23 mouse cellular contexts compared by ENCODE assay signal in genomic region chr3:50879595-50879994, GRCm38 (mm10).
DNase-seq lines count a peak whose midpoint lies in the region; ATAC-seq and TF ChIP-seq lines count a peak whose summit lies in the region.
"Had no signal": no experiment of that assay in that cellular context is flagged by ENCODE, and none has a peak within 500 bp of the region (broad histone marks: within the 10 kb centered on the region; RNA-seq: fewer than 3 reads in every experiment).

No protein-coding gene starts in this region.

- no peak for TF ChIP-seq CTCF in liver, embryonic 14.5 days (IDR thresholded peaks at IDR 0.05; ENCODE audit: low read depth)
- TF ChIP-seq CTCF in MEL (IDR thresholded peaks at IDR 0.05 in 2 of 3, conservative IDR thresholded peaks at IDR 0.05 in 1 of 3; ENCODE audit: control insufficient read depth in 1 of 3, insufficient read depth in 1 of 3, low read depth in 2 of 3, low read length in 3 of 3, poor library complexity in 1 of 3, severe bottlenecking in 1 of 3), result no peak

- no peak overlapping the region for H3K4me2 ChIP-seq in heart, embryonic 11.5 days
- H3K4me2 ChIP-seq in liver, embryonic 14.5 days (ENCODE audit: low read depth), result no peak overlapping the region
- no peak overlapping the region; the same call in 1 of the 2 replicates for H3K4me2 ChIP-seq in liver, embryonic 11.5 days
- H3K4me2 ChIP-seq: embryonic facial prominence, embryonic 15.5 days; heart, embryonic 15.5 days; hindbrain, embryonic 14.5 days; intestine, embryonic 15.5 days had no signal

- no peaks in the 10 kb centered on the region for H3K36me3 ChIP-seq in heart, embryonic 11.5 days (ENCODE audit: control insufficient read depth, insufficient read depth, low read length)
- H3K36me3 ChIP-seq in liver, embryonic 14.5 days (replicated peaks; ENCODE audit: control insufficient read depth, insufficient read depth, low read depth), result no peaks in the 10 kb centered on the region
- no peaks in the 10 kb centered on the region for H3K36me3 ChIP-seq in liver, embryonic 11.5 days (ENCODE audit: control insufficient read depth, insufficient read depth, low read length)
- H3K36me3 ChIP-seq in MEL (ENCODE audit: control insufficient read depth in 1 of 2, insufficient read depth in 2 of 2, low read length in 2 of 2), result no peaks in the 10 kb centered on the region
- H3K36me3 ChIP-seq: embryonic facial prominence, embryonic 15.5 days; forebrain, embryonic 10.5 days; heart, embryonic 15.5 days; hindbrain, embryonic 10.5 days; intestine, embryonic 15.5 days had no signal

- 56% methylated on average over 8 of the region's 8 CpGs for WGBS in heart, embryonic 11.5 days (ENCODE audit: insufficient replicate concordance)
- WGBS in liver, embryonic 14.5 days (ENCODE audit: insufficient replicate concordance), result 25% methylated on average over 8 of the region's 8 CpGs
- 51% methylated on average over 8 of the region's 8 CpGs for WGBS in liver, embryonic 11.5 days

- no peak for TF ChIP-seq RAD21 in MEL (IDR thresholded peaks at IDR 0.05; ENCODE audit: low read depth, low read length)

- ATAC-seq in heart, embryonic 11.5 days (replicated peaks; ENCODE audit: insufficient number of reproducible peaks, low FRiP score, low TSS enrichment), result no peak
- ATAC-seq in liver, embryonic 14.5 days (ENCODE audit: insufficient read depth), result no peak
- ATAC-seq in liver, embryonic 11.5 days (replicated peaks; ENCODE audit: low FRiP score), result no peak
- peak; percentile 71 for ATAC-seq in common myeloid progenitor, adult 5-6 weeks (replicated peaks; ENCODE audit: low read depth, poor library complexity, severe bottlenecking)
- ATAC-seq: forebrain, embryonic 14.5 days; intestine, embryonic 15.5 days had no signal

- H3K4me1 ChIP-seq in heart, embryonic 11.5 days (ENCODE audit: control insufficient read depth, insufficient read depth, low read length), result no peaks in the 10 kb centered on the region
- no peaks in the 10 kb centered on the region for H3K4me1 ChIP-seq in liver, embryonic 14.5 days (replicated peaks; ENCODE audit: control insufficient read depth in 2 of 2, insufficient read depth in 2 of 2, low read length in 1 of 2)
- no peaks in the 10 kb centered on the region for H3K4me1 ChIP-seq in liver, embryonic 11.5 days (replicated peaks; ENCODE audit: control insufficient read depth, insufficient read depth, low read length)
- H3K4me1 ChIP-seq in MEL (ENCODE audit: control insufficient read depth in 1 of 2, insufficient read depth in 2 of 2, low read length in 2 of 2), result no peaks in the 10 kb centered on the region
- H3K4me1 ChIP-seq: embryonic facial prominence, embryonic 15.5 days; intestine, embryonic 15.5 days had no signal

- H3K9me3 ChIP-seq in heart, embryonic 11.5 days (replicated peaks; ENCODE audit: control insufficient read depth, low read length), result no peaks in the 10 kb centered on the region
- H3K9me3 ChIP-seq in liver, embryonic 14.5 days (ENCODE audit: control insufficient read depth, low read length), result no peaks in the 10 kb centered on the region
- no peaks in the 10 kb centered on the region for H3K9me3 ChIP-seq in liver, embryonic 11.5 days (ENCODE audit: control insufficient read depth, low read length)
- H3K9me3 ChIP-seq in MEL (replicated peaks; ENCODE audit: insufficient read depth, low read length), result no peaks in the 10 kb centered on the region
- H3K9me3 ChIP-seq: embryonic facial prominence, embryonic 15.5 days; forebrain, embryonic 10.5 days; heart, embryonic 15.5 days; hindbrain, embryonic 10.5 days; intestine, embryonic 15.5 days had no signal

- peak overlapping the region; percentile 24; the same call in 1 of the 2 replicates for H3K27ac ChIP-seq in heart, embryonic 11.5 days (ENCODE audit: low read depth, low read length)
- H3K27ac ChIP-seq in liver, embryonic 14.5 days, result no peak overlapping the region
- H3K27ac ChIP-seq in liver, embryonic 11.5 days (ENCODE audit: low read depth, low read length), result no peak overlapping the region
- no peak overlapping the region for H3K27ac ChIP-seq in MEL (ENCODE audit: control insufficient read depth, low read depth, low read length)
- H3K27ac ChIP-seq: embryonic facial prominence, embryonic 15.5 days; forebrain, embryonic 10.5 days; gastrocnemius, adult 2 months; heart, embryonic 15.5 days; hindbrain, embryonic 10.5 days; hindbrain, embryonic 14.5 days; intestine, embryonic 15.5 days had no signal

- H3K4me3 ChIP-seq in heart, embryonic 11.5 days (ENCODE audit: low read depth, low read length), result no peak overlapping the region
- H3K4me3 ChIP-seq in liver, embryonic 14.5 days (ENCODE audit: insufficient read depth in 1 of 2, low read depth in 2 of 2, low read length in 2 of 2), result no peak overlapping the region
- no peak overlapping the region for H3K4me3 ChIP-seq in liver, embryonic 11.5 days (ENCODE audit: low read depth, low read length)
- peak overlapping the region in 1 of 2 experiments; percentile 4; a peak in 1 of 4 replicates for H3K4me3 ChIP-seq in MEL (ENCODE audit: control insufficient read depth in 1 of 2, insufficient read depth in 1 of 2, low read depth in 2 of 2, low read length in 2 of 2)
- H3K4me3 ChIP-seq: embryonic facial prominence, embryonic 15.5 days; erythroblast, embryonic 14.5 days; forebrain, embryonic 10.5 days; gastrocnemius, adult 2 months; heart, embryonic 15.5 days; hindbrain, embryonic 10.5 days; intestine, embryonic 15.5 days had no signal

- H3K79me2 ChIP-seq in MEL (ENCODE audit: control insufficient read depth, insufficient read depth, low read length, poor library complexity), result no peaks in the 10 kb centered on the region

- no peak for DNase-seq in heart, adult 18-20 months
- DNase-seq in liver, embryonic 14.5 days (ENCODE audit: low read depth in 3 of 3, low spot score in 3 of 3), result no peak
- DNase-seq in liver, embryonic 11.5 days (ENCODE audit: low spot score), result no peak
- peak; percentile 42 for DNase-seq in MEL (ENCODE audit: low read depth, low spot score)
- no peak for DNase-seq in left cerebral cortex, adult 9 months (ENCODE audit: low spot score in 2 of 2)
- DNase-seq in spleen, postnatal 36 days (ENCODE audit: low spot score in 2 of 2), result no peak
- DNase-seq: adrenal gland, postnatal 10 days; cerebellum, adult 11 months; cerebellum, adult 8-10 months; gastrocnemius, adult 2 months; gastrocnemius, postnatal 25 days; heart, postnatal 14 days had no signal

- H3K27me3 ChIP-seq in heart, embryonic 11.5 days (ENCODE audit: control insufficient read depth, insufficient read depth, low read length), result no peaks in the 10 kb centered on the region
- no peaks in the 10 kb centered on the region for H3K27me3 ChIP-seq in liver, embryonic 14.5 days (ENCODE audit: control insufficient read depth, insufficient read depth, low read length)
- no peaks in the 10 kb centered on the region for H3K27me3 ChIP-seq in liver, embryonic 11.5 days (replicated peaks; ENCODE audit: control insufficient read depth, insufficient read depth, low read length)
- H3K27me3 ChIP-seq in MEL (ENCODE audit: control insufficient read depth in 1 of 2, insufficient read depth in 2 of 2, low read length in 2 of 2), result no peaks in the 10 kb centered on the region
- H3K27me3 ChIP-seq: CH12.LX; embryonic facial prominence, embryonic 15.5 days; heart, embryonic 15.5 days; intestine, embryonic 15.5 days had no signal

- TF ChIP-seq POLR2A in MEL (IDR thresholded peaks at IDR 0.05; ENCODE audit: control insufficient read depth in 1 of 2, insufficient read depth in 1 of 2, low read depth in 1 of 2, low read length in 2 of 2, poor library complexity in 1 of 2), result no peak

- H3K9ac ChIP-seq in heart, embryonic 11.5 days (ENCODE audit: low read depth, low read length), result no peak overlapping the region
- H3K9ac ChIP-seq in liver, embryonic 14.5 days (replicated peaks), result no peak overlapping the region
- no peak overlapping the region for H3K9ac ChIP-seq in liver, embryonic 11.5 days (ENCODE audit: low read depth, low read length)
- H3K9ac ChIP-seq in MEL (ENCODE audit: control insufficient read depth, low read depth, low read length, poor library complexity, severe bottlenecking), result no peak overlapping the region
- H3K9ac ChIP-seq: embryonic facial prominence, embryonic 15.5 days; heart, embryonic 15.5 days; hindbrain, embryonic 14.5 days; intestine, embryonic 15.5 days had no signal

- TF ChIP-seq EP300 in liver, embryonic 14.5 days (IDR thresholded peaks at IDR 0.05; ENCODE audit: low read depth), result peak; percentile 35; the same call in 1 of the 2 replicates
- peak; percentile 20 to 34; a peak in 2 of 4 replicates for TF ChIP-seq EP300 in MEL (IDR thresholded peaks at IDR 0.05; ENCODE audit: low read depth in 1 of 2, low read length in 2 of 2)

TF ChIP-seq in MEL, 35 proteins besides CTCF, POLR2A, EP300 and RAD21:
- TF ChIP-seq TCF12 (IDR thresholded peaks at IDR 0.05; ENCODE audit: low read depth, low read length), result 0 out of 2 replicates have a peak, but pooled peaks have one; percentile 22
- no peak for TF ChIP-seq HCFC1 (IDR thresholded peaks at IDR 0.05; ENCODE audit: low read depth, low read length)
- TF ChIP-seq GATA1 (IDR thresholded peaks at IDR 0.05; ENCODE audit: low read depth, low read length), result peak; percentile 20; the same call in 1 of the 2 replicates
